Mouse (Mus musculus) liver, embryonic 16.5 days (tissue): ENCODE measurements around the gene Six5. TPM values are rescaled to one million over a fixed set of nuclear protein-coding genes. Genes with fewer than 3 reads are reported as not detected.

Source experiments
- ATAC-seq: fragments of 200-750 bp; cut with Nextera tagmentation; 2 replicates; pipeline ENCODE4 v1.8.0; 2017; ENCODE audit warnings: low read depth, mild to moderate bottlenecking, moderate number of reproducible peaks, moderate library complexity
- H3K27ac ChIP-seq: fragments of 300-500 bp; sonication (generic); 2 replicates; pipeline ENCODE4 v1.5.1; 2014; ENCODE audit warnings: mild to moderate bottlenecking, low read length
- H3K27me3 ChIP-seq: fragments of 300-500 bp; sonication (generic); 2 replicates; pipeline ENCODE4 v1.6.1; 2014; ENCODE audit warnings: low read depth, low read length, mixed read lengths; ENCODE audit not compliant: control insufficient read depth, insufficient read depth
- H3K36me3 ChIP-seq: fragments of 300-500 bp; sonication (generic); 2 replicates; pipeline ENCODE4 v1.6.1; 2014; ENCODE audit warnings: mild to moderate bottlenecking; ENCODE audit not compliant: control insufficient read depth, insufficient read depth
- H3K4me1 ChIP-seq: fragments of 300-500 bp; sonication (generic); 2 replicates; pipeline ENCODE4 v1.6.1; 2014; ENCODE audit warnings: low read depth, low read length, mixed read lengths; ENCODE audit not compliant: control insufficient read depth
- H3K4me2 ChIP-seq: fragments of 300-500 bp; sonication (generic); 2 replicates; pipeline ENCODE4 v1.6.1; 2014; ENCODE audit warnings: low read depth, low read length, mixed read lengths
- H3K4me3 ChIP-seq: fragments of 300-500 bp; sonication (generic); 2 replicates; pipeline ENCODE4 v1.5.1; 2014; ENCODE audit warnings: low read depth, mild to moderate bottlenecking, low read length
- H3K9ac ChIP-seq: fragments of 300-500 bp; sonication (generic); 2 replicates; pipeline ENCODE4 v1.6.1; 2014; ENCODE audit warnings: low read depth, low read length
- H3K9me3 ChIP-seq: fragments of 300-500 bp; sonication (generic); replicated peaks from 2 replicates; pipeline ENCODE4 v1.6.1; 2016; ENCODE audit warnings: low read length; ENCODE audit not compliant: control insufficient read depth
- WGBS: fragments of 180-500 bp; shearing (Covaris S2); extraction: QIAGEN DNeasy Blood & Tissue Kit; methylation state at CpG from one replicate; pipeline ENCODE4 v1.1.7; 2014; ENCODE audit not compliant: insufficient replicate concordance; 5-methylcytosine and 5-hydroxymethylcytosine counted together
- polyA plus RNA-seq: library from polyadenylated mRNA; unstranded; fragments of >200 nt; fragmentation: Nextera tagmentation; extraction: Ambion mirVana; gene quantifications from 2 replicates; pipeline ENCODE4 v1.2.1, GENCODE M21; 2015

The Six5 gene
- polyA plus RNA-seq, 1 experiment from 2014 or later = 0.93 TPM

- ATAC-seq = no peak
- Histone ChIP-seq H3K36me3 (peaks cover 20% of the 10 kb centered on the region), H3K27me3 (peaks cover 10% of the 10 kb centered on the region), H3K4me2 (no peak overlapping the region), H3K4me3 (no peak overlapping the region), H3K4me1 (peaks cover 32% of the 10 kb centered on the region), H3K27ac (no peak overlapping the region), H3K9me3 (no peaks in the 10 kb centered on the region), H3K9ac (no peak overlapping the region)
- 68% methylated on average over 4 of the region's 4 CpGs for WGBS
Measured at GRCm38 (mm10) chr7:19082171-19082570, 12.2 kb upstream of the Six5 start.

GRCm38 (mm10) chr7:19083096-19083495 lies 11.3 kb upstream of the Six5 start:
- Histone ChIP-seq H3K36me3 (peaks cover 20% of the 10 kb centered on the region), H3K4me3 (no peak overlapping the region), H3K27me3 (peaks cover 11% of the 10 kb centered on the region), H3K4me2 (no peak overlapping the region), H3K4me1 (peaks cover 27% of the 10 kb centered on the region), H3K9ac (no peak overlapping the region), H3K9me3 (no peaks in the 10 kb centered on the region), H3K27ac (no peak overlapping the region)
- no peak for ATAC-seq
- WGBS = 52% methylated on average over 6 of the region's 6 CpGs

- H3K36me3 ChIP-seq = peaks cover 16% of the 10 kb centered on the region
- H3K27ac ChIP-seq = peak within 1 kb of the TSS; percentile 38
- H3K4me3 ChIP-seq = peak within 1 kb of the TSS; percentile 34
- H3K4me1 ChIP-seq = peaks cover 27% of the 10 kb centered on the region
- WGBS = 51% methylated on average over 10 of the region's 10 CpGs
- H3K27me3 ChIP-seq = peaks cover 15% of the 10 kb centered on the region
- H3K9me3 ChIP-seq = no peaks in the 10 kb centered on the region
- H3K9ac ChIP-seq = peak within 1 kb of the TSS; percentile 38
- peak within 1 kb of the TSS; percentile 22; the same call in 1 of the 2 replicates for H3K4me2 ChIP-seq
- 0 out of 2 replicates have a peak, but pooled peaks have one; percentile 14 for ATAC-seq
Measured at GRCm38 (mm10) chr7:19083701-19084100, 10.7 kb upstream of the Six5 start, which contains the start of gene Dmpk. TSS of gene Dmpk (plus strand) at chr7:19083849.

GRCm38 (mm10) chr7:19084277-19084771 lies 10.1 kb upstream of the Six5 start:
- peak overlapping the region; percentile 34 for H3K4me3 ChIP-seq
- H3K27me3 ChIP-seq = peaks cover 15% of the 10 kb centered on the region
- no peak overlapping the region for H3K4me2 ChIP-seq
- H3K27ac ChIP-seq = peak overlapping the region; percentile 38; the same call in 1 of the 2 replicates
- H3K9me3 ChIP-seq = no peaks in the 10 kb centered on the region
- ATAC-seq = no peak
- H3K4me1 ChIP-seq = peaks cover 27% of the 10 kb centered on the region
- H3K9ac ChIP-seq = peak overlapping the region; percentile 38; the same call in 1 of the 2 replicates
- WGBS = 25% methylated on average over 6 of the region's 6 CpGs
- peaks cover 16% of the 10 kb centered on the region for H3K36me3 ChIP-seq

GRCm38 (mm10) chr7:19084921-19085473 lies 9.4 kb upstream of the Six5 start:
- ATAC-seq = no peak
- Histone ChIP-seq H3K9ac (no peak overlapping the region), H3K36me3 (peaks cover 15% of the 10 kb centered on the region), H3K27ac (peak overlapping the region; percentile 36; the same call in 1 of the 2 replicates), H3K27me3 (peaks cover 15% of the 10 kb centered on the region), H3K4me2 (no peak overlapping the region), H3K4me3 (no peak overlapping the region), H3K9me3 (no peaks in the 10 kb centered on the region), H3K4me1 (peaks cover 27% of the 10 kb centered on the region)
- 23% methylated on average over 6 of the region's 9 CpGs for WGBS

GRCm38 (mm10) chr7:19085495-19085894 lies 8.9 kb upstream of the Six5 start:
- ATAC-seq = no peak
- Histone ChIP-seq H3K27me3 (peaks cover 15% of the 10 kb centered on the region), H3K9me3 (no peaks in the 10 kb centered on the region), H3K27ac (no peak overlapping the region), H3K4me2 (peak overlapping the region; percentile 54), H3K4me3 (peak overlapping the region; percentile 13; the same call in 1 of the 2 replicates), H3K36me3 (peaks cover 10% of the 10 kb centered on the region), H3K4me1 (peaks cover 27% of the 10 kb centered on the region), H3K9ac (no peak overlapping the region; the same call in 1 of the 2 replicates)
- 8% methylated on average over 6 of the region's 6 CpGs for WGBS

- ATAC-seq = peak; percentile 76
- peak overlapping the region; percentile 54 for H3K4me2 ChIP-seq
- no peaks in the 10 kb centered on the region for H3K9me3 ChIP-seq
- H3K4me3 ChIP-seq = peak overlapping the region; percentile 23
- WGBS = 3% methylated on average over 14 of the region's 14 CpGs
- no peak overlapping the region for H3K27ac ChIP-seq
- H3K4me1 ChIP-seq = peaks cover 27% of the 10 kb centered on the region
- H3K27me3 ChIP-seq = peaks cover 20% of the 10 kb centered on the region
- H3K9ac ChIP-seq = no peak overlapping the region
- peaks cover 4% of the 10 kb centered on the region; the same call in 1 of the 2 replicates for H3K36me3 ChIP-seq
Measured at GRCm38 (mm10) chr7:19086042-19086441, 8.4 kb upstream of the Six5 start.

- Histone ChIP-seq H3K9me3 (no peaks in the 10 kb centered on the region), H3K36me3 (no peaks in the 10 kb centered on the region), H3K27me3 (peaks cover 28% of the 10 kb centered on the region), H3K4me1 (peaks cover 27% of the 10 kb centered on the region), H3K4me3 (no peak overlapping the region), H3K27ac (no peak overlapping the region), H3K9ac (no peak overlapping the region), H3K4me2 (no peak overlapping the region)
- ATAC-seq = no peak
- WGBS = 57% methylated on average over 18 of the region's 18 CpGs
Measured at GRCm38 (mm10) chr7:19086760-19087159, 7.6 kb upstream of the Six5 start.

GRCm38 (mm10) chr7:19088813-19089212 lies 5.6 kb upstream of the Six5 start:
- Histone ChIP-seq H3K36me3 (no peaks in the 10 kb centered on the region), H3K4me2 (no peak overlapping the region), H3K27ac (no peak overlapping the region), H3K27me3 (peaks cover 38% of the 10 kb centered on the region), H3K9me3 (no peaks in the 10 kb centered on the region), H3K4me3 (no peak overlapping the region), H3K9ac (no peak overlapping the region), H3K4me1 (peaks cover 32% of the 10 kb centered on the region)
- WGBS = 25% methylated on average over 10 of the region's 10 CpGs
- ATAC-seq = no peak
